In genomic region chr19:24692691-24693090, GRCm38 (mm10) we compare ENCODE assay signal across 16 mouse cellular contexts. TPM values are rescaled to one million over a fixed set of nuclear protein-coding genes. Genes with fewer than 3 reads are reported as not detected.
"Had no signal": no experiment of that assay in that cellular context is flagged by ENCODE, and none has a peak within 500 bp of the region (broad histone marks: within the 10 kb centered on the region; RNA-seq: fewer than 3 reads in every experiment).

No protein-coding gene starts in this region.

- DNase-seq: heart, postnatal 14 days; heart, postnatal 36 days; heart, postnatal 4 days; kidney, adult 11 months; kidney, adult 18-20 months; kidney, adult 2 months; kidney, adult 8-10 months; kidney, adult 9 months; kidney, postnatal 10 days; kidney, postnatal 14 days; kidney, postnatal 25 days; kidney, postnatal 36 days; kidney, postnatal 4 days; layer of hippocampus, adult 9-11 months; layer of hippocampus, postnatal 36 days had no signal

RNA-seq across cellular contexts. Expression of gene Tmem252, which starts 18.9 kb away (rescaled TPM):
- total RNA-seq: hematopoietic stem cell, adult 5-6 weeks had no signal
